Mouse (Mus musculus) kidney, postnatal 0 days (tissue): ENCODE results near the gene Ube2v1. TPM values are rescaled to one million over a fixed set of nuclear protein-coding genes. Genes with fewer than 3 reads are reported as not detected.
"Not testable (repeated sequence)": the region's sequence is repeated elsewhere in the genome, so short reads cannot be mapped to it uniquely, and the experiment has no call there.

Source experiments
- ATAC-seq: fragments of 200-750 bp; cut with Nextera tagmentation; replicated peaks from 2 replicates; pipeline ENCODE4 v1.8.0; 2017; ENCODE audit warnings: low read depth, moderate number of reproducible peaks, moderate TSS enrichment, moderate library complexity; ENCODE audit not compliant: low FRiP score
- DNase-seq: peaks from one replicate; pipeline ENCODE4 v3.0.0-alpha.2; 2016; ENCODE audit warnings: low spot score
- H3K27ac ChIP-seq: fragments of 300-500 bp; sonication (generic); 2 replicates; pipeline ENCODE4 v1.5.1; 2014; ENCODE audit warnings: mild to moderate bottlenecking
- H3K27me3 ChIP-seq: fragments of 300-500 bp; sonication (generic); 2 replicates; pipeline ENCODE4 v1.6.1; 2014; ENCODE audit warnings: low read length, mixed read lengths; ENCODE audit not compliant: insufficient read depth
- H3K36me3 ChIP-seq: fragments of 300-500 bp; sonication (generic); 2 replicates; pipeline ENCODE4 v1.6.1; 2014; ENCODE audit warnings: low read length, mixed read lengths; ENCODE audit not compliant: insufficient read depth
- H3K4me1 ChIP-seq: fragments of 300-500 bp; sonication (generic); replicated peaks from 2 replicates; pipeline ENCODE4 v1.6.1; 2014; ENCODE audit warnings: antibody characterized with exemption, low read length, mixed read lengths; ENCODE audit not compliant: insufficient read depth
- H3K4me2 ChIP-seq: fragments of 300-500 bp; sonication (generic); 2 replicates; pipeline ENCODE4 v1.6.1; 2014; ENCODE audit warnings: mild to moderate bottlenecking, low read length, moderate library complexity, mixed read lengths
- H3K4me3 ChIP-seq: fragments of 300-500 bp; sonication (generic); replicated peaks from 2 replicates; pipeline ENCODE4 v1.5.1; 2014; ENCODE audit warnings: low read depth, low read length
- H3K9ac ChIP-seq: fragments of 300-500 bp; sonication (generic); 2 replicates; pipeline ENCODE4 v1.6.1; 2014; ENCODE audit warnings: low read depth, low read length
- H3K9me3 ChIP-seq: fragments of 300-500 bp; sonication (generic); replicated peaks from 2 replicates; pipeline ENCODE4 v1.6.1; 2016; ENCODE audit warnings: low read length, inconsistent platforms, mixed read lengths
- CTCF ChIP-seq: IDR thresholded peaks from 2 replicates; pipeline ENCODE4 v1.5.1; 2016; ENCODE audit warnings: antibody characterized with exemption, low read depth, mild to moderate bottlenecking, moderate library complexity
- WGBS: fragments of 180-500 bp; shearing (Covaris S2); extraction: QIAGEN DNeasy Blood & Tissue Kit; methylation state at CpG from one replicate; pipeline ENCODE4 v1.1.7; 2014; 5-methylcytosine and 5-hydroxymethylcytosine counted together
- polyA plus RNA-seq: library from polyadenylated mRNA; unstranded; fragments of >200 nt; fragmentation: Nextera tagmentation; extraction: Ambion mirVana; gene quantifications from 2 replicates; pipeline ENCODE4 v1.2.1, GENCODE M21; 2015

Gene Ube2v1
- polyA plus RNA-seq, 1 experiment from 2014 or later: 256 TPM

- H3K4me1 ChIP-seq: no peaks in the 10 kb centered on the region
- TF ChIP-seq CTCF: no peak
- H3K9ac ChIP-seq: no peak overlapping the region
- WGBS: 79% methylated on average over 3 of the region's 3 CpGs
- H3K9me3 ChIP-seq: no peaks in the 10 kb centered on the region
- no peak overlapping the region for H3K27ac ChIP-seq
- no peak overlapping the region for H3K4me2 ChIP-seq
- no peak for DNase-seq
- no peak overlapping the region for H3K4me3 ChIP-seq
- ATAC-seq: no peak
- H3K36me3 ChIP-seq: peaks cover 22% of the 10 kb centered on the region
- H3K27me3 ChIP-seq: no peaks in the 10 kb centered on the region
Observed at GRCm38 (mm10) chr2:167617034-167617433, 14.9 kb downstream of the Ube2v1 start.

GRCm38 (mm10) chr2:167613335-167613734 is 18.6 kb downstream of the Ube2v1 start:
- H3K4me1 ChIP-seq, H3K27ac ChIP-seq, H3K27me3 ChIP-seq, DNase-seq, H3K4me2 ChIP-seq, H3K9me3 ChIP-seq, H3K9ac ChIP-seq, ATAC-seq, H3K4me3 ChIP-seq: not testable (repeated sequence)
- TF ChIP-seq CTCF: peak; percentile 48
- peaks cover 40% of the 10 kb centered on the region for H3K36me3 ChIP-seq
- WGBS: 95% methylated on average over 6 of the region's 7 CpGs

GRCm38 (mm10) chr2:167612122-167612521 is 19.8 kb downstream of the Ube2v1 start:
- Histone ChIP-seq H3K4me3 (no peak overlapping the region), H3K4me1 (no peaks in the 10 kb centered on the region), H3K9ac (no peak overlapping the region), H3K9me3 (no peaks in the 10 kb centered on the region), H3K27me3 (no peaks in the 10 kb centered on the region), H3K36me3 (peaks cover 36% of the 10 kb centered on the region), H3K27ac (no peak overlapping the region), H3K4me2 (no peak overlapping the region)
- ATAC-seq (no peak), DNase-seq (no peak)
- no peak for TF ChIP-seq CTCF
- 93% methylated on average over 14 of the region's 14 CpGs for WGBS

GRCm38 (mm10) chr2:167611287-167611686 is 20.6 kb downstream of the Ube2v1 start:
- Histone ChIP-seq H3K27ac (no peak overlapping the region), H3K4me1 (no peaks in the 10 kb centered on the region), H3K9ac (no peak overlapping the region), H3K36me3 (peaks cover 34% of the 10 kb centered on the region), H3K27me3 (no peaks in the 10 kb centered on the region), H3K4me2 (no peak overlapping the region), H3K9me3 (no peaks in the 10 kb centered on the region), H3K4me3 (no peak overlapping the region)
- no peak for ATAC-seq
- DNase-seq: no peak
- TF ChIP-seq CTCF: peak; percentile 59
- 89% methylated on average over 10 of the region's 10 CpGs for WGBS

GRCm38 (mm10) chr2:167606745-167607123 is 25.2 kb downstream of the Ube2v1 start:
- H3K4me3 ChIP-seq: no peak overlapping the region
- ATAC-seq (no peak), DNase-seq (no peak)
- no peak overlapping the region for H3K27ac ChIP-seq
- no peaks in the 10 kb centered on the region for H3K27me3 ChIP-seq
- no peak overlapping the region for H3K4me2 ChIP-seq
- H3K36me3 ChIP-seq: peaks cover 18% of the 10 kb centered on the region
- no peaks in the 10 kb centered on the region for H3K9me3 ChIP-seq
- WGBS: 93% methylated on average over 4 of the region's 4 CpGs
- no peak overlapping the region for H3K9ac ChIP-seq
- no peak for TF ChIP-seq CTCF
- no peaks in the 10 kb centered on the region for H3K4me1 ChIP-seq

GRCm38 (mm10) chr2:167605817-167606744 is 25.8 kb downstream of the Ube2v1 start:
- Histone ChIP-seq H3K4me1 (no peaks in the 10 kb centered on the region), H3K27ac (no peak overlapping the region), H3K9ac (no peak overlapping the region), H3K36me3 (peaks cover 18% of the 10 kb centered on the region), H3K9me3 (no peaks in the 10 kb centered on the region), H3K4me3 (no peak overlapping the region), H3K4me2 (no peak overlapping the region), H3K27me3 (no peaks in the 10 kb centered on the region)
- no peak for DNase-seq
- TF ChIP-seq CTCF: no peak
- ATAC-seq: no peak
- 69% methylated on average over 17 of the region's 17 CpGs for WGBS
